Mouse (Mus musculus): Measurements from ENCODE around the gene Radil. TPM values are rescaled to one million over a fixed set of nuclear protein-coding genes. Genes with fewer than 3 reads are reported as not detected.

Radil gene
- total RNA-seq, 2 experiments from 2014 or later: 19.9 to 20.9 TPM

- peak in 1 of 2 experiments; percentile 78 for DNase-seq (ENCODE audit: extremely low spot score in 1 of 2, low spot score in 2 of 2)
- intact Hi-C loops (cut with DNase I): no loop called here
Observed at GRCm38 (mm10) chr5:142439911-142440432, 110.9 kb downstream of the Radil start.

GRCm38 (mm10) chr5:142438380-142438938, 112.4 kb downstream of the Radil start:
- intact Hi-C loops (cut with DNase I): no loop called here
- DNase-seq (ENCODE audit: extremely low spot score in 1 of 2, low spot score in 2 of 2): no peak

- intact Hi-C loops (cut with DNase I): no loop called here
- no peak for DNase-seq (ENCODE audit: extremely low spot score in 1 of 2, low spot score in 2 of 2)
Observed at GRCm38 (mm10) chr5:142435736-142436135, 115.2 kb downstream of the Radil start.

Other genes with a start within 250 kb of the Radil start
- 10 to 100 TPM; 38.2 to 40.0 TPM for gene Foxk1, start 149.6 kb downstream of the Radil start, total RNA-seq (2021)
- 10 to 100 TPM; 17.5 to 22.3 TPM for gene Ap5z1, start 87.2 kb downstream of the Radil start, total RNA-seq (2021)
- under 1 TPM; 0.87 to 0.88 TPM for gene Papolb, start 21.0 kb downstream of the Radil start, total RNA-seq (2021)
- 100 to 1,000 TPM; 119 to 123 TPM for gene Mmd2, start 57.7 kb upstream of the Radil start, total RNA-seq (2021)
- 10 to 100 TPM; 79.9 to 87.7 TPM for gene Wipi2, start 76.6 kb upstream of the Radil start, total RNA-seq (2021)
- 10 to 100 TPM; 64.9 to 77.5 TPM for gene Slc29a4, start 141.4 kb upstream of the Radil start, total RNA-seq (2021)